Mouse (Mus musculus): ENCODE measurements around the gene Cldn6.

Cldn6 gene

GRCm38 (mm10) chr17:23679127-23679835 is at the start of gene Cldn6:
Gene Cldn6 (plus strand): TSS chr17:23679249.
- no peak for DNase-seq (ENCODE audit: low read depth)

DNA sequence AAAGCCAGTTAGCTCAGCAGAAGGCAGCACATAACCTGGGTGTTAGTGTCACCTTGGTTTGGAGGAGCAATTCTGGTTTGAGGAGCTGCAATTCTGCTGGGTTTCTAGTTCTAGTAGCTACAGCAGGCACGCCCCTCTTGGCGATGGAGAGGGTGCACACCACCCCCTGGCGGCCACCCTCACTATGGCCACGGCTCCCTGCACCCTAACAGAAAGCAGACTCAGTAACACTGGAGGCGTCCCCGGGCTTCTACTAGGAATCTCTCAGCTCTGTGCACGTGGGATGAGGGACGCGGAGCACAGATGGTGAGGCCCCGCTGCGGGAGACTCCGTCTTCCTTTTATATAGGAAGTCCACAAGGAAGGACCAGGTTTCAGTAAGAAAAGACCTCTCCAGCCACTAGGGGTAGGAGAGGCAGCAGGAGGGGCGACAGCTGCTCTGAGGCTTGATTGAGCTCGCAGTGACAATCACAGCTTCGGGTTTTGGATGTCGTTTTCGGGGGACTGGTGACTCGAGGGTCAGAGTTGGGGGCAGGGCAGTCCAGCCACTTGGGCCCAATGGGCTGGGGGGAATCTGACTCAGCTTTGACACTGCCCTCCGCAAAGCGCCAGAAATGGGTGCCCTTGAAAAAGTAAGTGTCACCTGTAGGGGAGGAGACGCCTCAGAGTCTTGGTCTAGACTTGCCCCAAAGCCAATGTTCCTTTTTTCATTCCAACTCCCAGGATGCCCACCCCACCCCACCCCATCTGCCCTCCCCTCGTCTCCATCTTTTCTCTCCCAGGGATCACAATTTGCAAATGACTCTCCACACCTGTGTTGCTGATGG is 48.6 kb upstream of the Cldn6 start:
- DNase-seq (ENCODE audit: low read depth) = peak; percentile 88

DNA sequence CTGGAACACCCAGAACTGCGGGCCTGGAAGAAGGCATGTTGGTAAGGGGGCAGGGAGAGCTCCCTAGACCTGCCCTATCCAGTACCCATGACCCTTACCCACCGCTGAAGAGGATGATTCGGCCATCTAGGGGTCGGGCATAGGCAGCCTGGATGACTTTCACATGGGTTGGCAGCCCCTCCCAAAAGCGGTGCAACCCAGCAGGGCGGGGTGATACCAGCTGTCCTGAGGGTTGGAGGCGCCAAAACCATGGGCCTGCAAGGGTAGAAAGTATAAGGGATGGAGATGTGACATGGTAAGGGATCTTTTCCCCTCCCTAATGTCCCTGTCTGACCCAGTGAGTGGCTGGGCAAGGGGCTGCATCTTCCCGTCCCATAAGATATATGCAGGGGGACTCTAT is 47.8 kb upstream of the Cldn6 start:
- no peak for DNase-seq (ENCODE audit: low read depth)

GRCm38 (mm10) chr17:23644613-23645495 is 34.2 kb upstream of the Cldn6 start, which contains the start of gene Mmp25:
Gene Mmp25 (minus strand): TSS chr17:23645277.
- peak; percentile 22 for DNase-seq (ENCODE audit: low read depth)

DNA sequence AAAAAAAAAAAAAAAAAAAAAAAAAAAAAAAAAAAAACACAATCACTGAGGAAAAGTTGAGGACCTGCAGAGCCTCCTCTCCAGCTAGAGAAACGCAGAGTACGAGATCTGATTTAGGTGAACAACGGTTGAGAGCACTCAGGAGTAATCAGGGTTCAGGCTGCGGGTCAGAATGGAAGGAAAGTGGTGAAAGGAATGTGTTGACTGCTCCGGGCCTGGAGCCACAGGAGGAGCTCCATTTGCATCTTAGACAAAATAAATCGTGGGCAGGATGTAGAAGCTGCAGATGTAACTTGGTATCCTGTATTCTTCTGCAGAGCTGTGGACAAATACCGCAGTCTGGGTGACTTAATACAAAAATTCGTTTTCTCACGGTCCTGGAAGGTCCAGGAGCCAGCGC is 33.2 kb upstream of the Cldn6 start:
- DNase-seq (ENCODE audit: low read depth) = no peak

DNA sequence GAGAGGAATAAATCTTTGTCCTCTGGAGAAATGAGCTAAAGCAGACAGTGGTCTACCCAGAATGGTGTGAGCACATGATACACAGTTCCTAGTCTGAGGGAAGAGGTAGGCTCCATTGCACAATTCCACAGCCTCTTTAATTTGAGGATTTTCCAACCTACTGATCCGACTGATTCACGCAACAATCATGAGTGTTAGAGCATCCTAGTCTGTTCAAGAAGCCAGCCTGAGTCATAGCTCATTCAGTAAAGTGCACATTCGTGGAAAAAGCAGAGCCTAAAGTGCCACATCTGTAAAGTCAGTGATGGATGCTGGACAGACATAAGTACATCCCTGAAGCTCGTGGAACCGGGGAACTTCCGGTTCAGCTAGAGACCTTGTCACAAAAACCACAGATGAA is 27.7 kb upstream of the Cldn6 start:
- no peak for DNase-seq (ENCODE audit: low read depth)

GRCm38 (mm10) chr17:23653324-23653723 is 25.7 kb upstream of the Cldn6 start:
- no peak for DNase-seq (ENCODE audit: low read depth)

GRCm38 (mm10) chr17:23654001-23654400 is 25.0 kb upstream of the Cldn6 start:
- no peak for DNase-seq (ENCODE audit: low read depth)

- DNase-seq (ENCODE audit: low read depth) = no peak
Measured at GRCm38 (mm10) chr17:23654410-23654809, 24.6 kb upstream of the Cldn6 start.

GRCm38 (mm10) chr17:23658450-23658849 is 20.6 kb upstream of the Cldn6 start:
- DNase-seq (ENCODE audit: low read depth) = no peak

DNA sequence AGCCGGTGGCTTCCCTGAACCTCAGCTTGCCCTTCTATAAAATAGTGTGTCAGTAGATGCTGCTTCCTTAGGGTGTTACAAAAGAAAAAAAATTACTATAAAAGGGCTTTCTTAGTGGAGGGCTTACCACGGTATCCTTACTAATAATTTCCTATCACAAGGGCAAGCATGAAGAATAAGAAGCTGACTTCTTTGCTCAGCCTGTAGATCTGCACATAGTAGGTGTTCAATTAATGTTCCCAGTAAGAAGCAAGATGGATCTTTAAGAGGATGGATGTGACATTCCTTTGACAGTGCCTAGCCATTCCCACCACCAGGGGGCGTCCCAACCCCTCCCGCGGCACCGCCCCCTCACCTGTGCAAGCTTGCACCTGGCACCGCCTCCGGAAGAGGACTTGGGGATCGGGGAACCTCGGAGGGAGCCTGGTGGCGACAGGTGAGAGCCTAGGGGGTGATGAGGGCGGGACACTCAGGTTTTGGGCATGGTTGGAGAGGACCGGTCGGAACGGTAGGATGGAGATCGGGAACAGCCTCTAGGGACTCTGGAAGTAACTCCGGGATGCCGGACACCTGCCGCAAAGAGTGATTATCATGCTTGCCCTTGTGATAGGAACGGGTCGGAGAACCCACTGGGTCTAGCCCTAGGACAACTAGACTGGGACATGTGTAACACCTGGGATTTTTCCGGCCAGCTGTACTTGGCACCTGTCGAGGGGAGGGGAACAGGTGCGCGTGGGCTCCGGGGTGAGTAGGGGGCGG is 18.8 kb upstream of the Cldn6 start, which contains the start of gene Bicdl2:
Gene Bicdl2, plus strand, starts transcription at position 390 of the 759 bp plus-strand sequence.
- peak; percentile 73 for DNase-seq (ENCODE audit: low read depth)

GRCm38 (mm10) chr17:23660876-23661200 is 18.2 kb upstream of the Cldn6 start:
- DNase-seq (ENCODE audit: low read depth) = no peak

GRCm38 (mm10) chr17:23661526-23661925 is 17.5 kb upstream of the Cldn6 start:
- peak; percentile 68 for DNase-seq (ENCODE audit: low read depth)

GRCm38 (mm10) chr17:23664556-23665021 is 14.5 kb upstream of the Cldn6 start:
- DNase-seq (ENCODE audit: low read depth) = peak; percentile 78

DNA sequence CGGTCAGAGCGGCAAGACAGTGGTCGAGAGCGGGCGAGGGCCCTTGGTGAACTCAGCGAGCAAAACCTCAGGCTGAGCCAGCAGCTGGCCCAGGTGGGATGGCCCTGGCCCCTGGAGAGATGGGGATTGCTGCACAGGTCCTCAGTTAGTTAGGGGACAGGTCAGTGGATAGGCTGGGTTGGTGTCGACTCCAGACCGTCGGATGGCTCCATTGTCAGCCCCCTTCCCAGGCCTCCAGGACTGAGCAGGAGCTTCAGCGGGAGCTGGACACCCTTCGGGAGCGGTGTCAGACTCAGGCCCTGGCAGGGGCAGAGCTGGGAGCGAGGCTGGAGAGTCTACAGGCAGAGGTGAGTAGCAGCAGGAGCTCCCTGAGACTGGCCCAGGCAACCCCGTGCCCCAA is 13.5 kb upstream of the Cldn6 start:
- DNase-seq (ENCODE audit: low read depth) = no peak

DNA sequence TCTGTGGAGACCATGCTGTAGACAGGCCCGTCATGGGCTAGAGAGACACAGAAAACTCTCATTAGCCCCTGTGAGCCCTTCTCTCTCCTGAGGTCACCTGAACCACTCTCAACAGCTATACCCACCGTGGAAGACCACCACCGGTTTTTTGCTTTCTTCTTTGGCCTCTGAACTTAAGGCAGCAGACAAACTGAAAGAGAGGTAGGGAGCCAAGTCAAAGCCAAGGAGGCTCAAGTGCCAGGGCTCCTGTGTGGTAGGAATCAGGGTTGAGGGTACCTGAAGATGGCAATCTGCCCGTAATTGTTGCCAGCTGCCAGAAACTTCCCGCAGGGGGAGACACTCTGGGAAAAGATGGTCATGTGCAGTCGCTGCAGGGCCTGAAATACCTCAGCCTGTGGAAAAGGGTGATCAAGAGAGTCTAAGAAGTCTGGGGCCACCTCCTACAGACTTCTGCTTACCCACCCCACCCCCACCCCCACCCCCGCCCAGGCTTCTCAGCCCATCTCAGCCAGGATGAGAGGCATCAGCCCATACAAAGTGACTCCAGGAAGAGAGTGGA is 8.5 kb upstream of the Cldn6 start:
- no peak for DNase-seq (ENCODE audit: low read depth)

- DNase-seq (ENCODE audit: low read depth) = no peak
Measured at GRCm38 (mm10) chr17:23671519-23671918, 7.5 kb upstream of the Cldn6 start.

DNA sequence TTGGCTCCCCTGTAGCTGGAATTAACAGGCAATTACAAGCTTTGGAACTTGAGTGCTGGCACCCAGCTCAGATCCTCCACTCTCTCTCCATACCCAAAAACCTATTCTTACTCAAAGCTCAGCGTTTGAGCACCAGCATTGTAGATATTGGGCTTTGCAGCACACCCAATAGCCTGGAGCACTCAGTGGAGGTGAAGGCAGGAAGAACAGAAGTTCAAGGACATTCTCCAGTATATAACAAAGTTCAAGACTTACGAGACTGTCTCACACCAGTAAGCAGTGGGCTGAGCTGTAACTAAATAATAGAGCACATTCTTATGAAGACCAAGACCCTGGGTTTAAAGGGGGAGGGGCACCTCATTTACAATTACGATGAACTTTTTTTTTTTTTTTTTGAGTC is 6.3 kb upstream of the Cldn6 start:
- DNase-seq (ENCODE audit: low read depth) = no peak

- DNase-seq (ENCODE audit: low read depth) = peak; percentile 97
Measured at GRCm38 (mm10) chr17:23673424-23674073, 5.5 kb upstream of the Cldn6 start, which contains the start of the genes Hcfc1r1 and Thoc6. Gene Hcfc1r1 (plus strand): TSS chr17:23673596. Gene Thoc6 (minus strand): TSS chr17:23673882.

DNA sequence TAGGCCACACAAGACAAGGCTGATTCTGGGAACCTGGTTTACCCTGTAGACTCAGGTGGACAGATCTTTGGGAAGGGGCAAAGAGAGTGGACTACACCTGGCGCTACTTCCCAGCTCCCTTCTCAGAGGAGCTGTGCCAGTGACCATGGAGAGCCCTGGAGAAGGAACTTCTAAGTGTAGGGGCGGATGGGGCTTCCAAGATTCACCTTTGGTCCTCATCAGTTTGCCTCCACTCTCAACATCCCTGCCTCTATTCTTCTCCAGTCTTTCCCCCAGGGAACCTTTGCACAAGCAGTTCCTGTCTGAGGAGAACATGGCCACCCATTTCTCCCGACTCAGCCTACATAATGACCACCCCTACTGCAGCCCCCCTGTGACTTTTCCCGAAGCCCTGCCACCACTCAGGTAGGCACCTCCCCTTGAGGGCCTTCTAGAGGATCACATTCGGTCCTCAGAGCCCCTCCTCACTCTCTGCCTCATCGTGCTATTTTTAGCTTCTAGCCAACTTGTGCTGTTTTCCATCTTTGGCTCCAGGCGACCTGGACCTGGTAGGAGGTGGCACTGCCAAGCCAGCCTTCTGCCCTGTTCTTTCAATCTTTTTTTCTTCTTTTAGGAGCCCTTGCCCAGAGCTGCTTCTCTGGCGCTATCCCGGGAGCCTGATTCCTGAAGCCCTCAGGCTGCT is 4.6 kb upstream of the Cldn6 start:
- peak; percentile 37 for DNase-seq (ENCODE audit: low read depth)

Data from induced T-regulatory cell, adult 2 months (primary cell).